Mouse (Mus musculus): ENCODE data around the gene Adat1. TPM values are rescaled to one million over a fixed set of nuclear protein-coding genes. Genes with fewer than 3 reads are reported as not detected.

Gene Adat1
- total and polyA plus RNA-seq, 3 experiments = 8.3 to 9.3 TPM; not detected in 1

DNA sequence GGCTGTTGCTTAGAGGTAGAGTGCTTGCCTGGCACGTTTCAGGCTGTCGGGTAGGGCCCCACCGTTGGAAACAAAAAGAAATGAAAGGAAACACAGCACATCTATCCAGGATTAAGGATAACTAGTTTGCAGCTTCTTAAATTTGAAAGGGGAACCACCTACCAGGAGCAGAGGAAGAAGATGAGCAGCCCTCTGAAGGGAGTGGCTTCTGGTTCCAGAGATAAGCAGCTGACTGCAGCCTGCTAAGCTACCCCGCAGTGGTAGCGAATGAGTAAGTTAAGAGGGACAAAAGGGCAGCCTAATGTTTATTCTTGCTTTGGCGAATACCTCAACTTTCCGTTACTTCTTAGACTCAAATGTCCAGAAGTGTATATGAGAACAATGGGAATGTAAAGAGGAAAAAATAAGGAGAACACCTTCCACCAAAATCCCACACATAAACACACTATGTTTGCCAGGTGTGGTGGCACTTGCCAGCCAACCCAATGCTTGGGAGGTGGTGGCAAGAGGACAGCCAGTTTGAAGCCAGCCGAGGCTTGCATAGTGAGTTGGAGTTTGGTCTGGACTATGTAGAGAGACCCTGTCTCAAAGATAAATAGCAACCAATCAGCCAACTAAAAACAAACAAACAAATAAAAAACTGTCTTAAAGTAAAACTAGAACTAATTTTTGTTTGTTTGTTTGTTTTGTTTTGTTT lies 62.3 kb downstream of the Adat1 start (continued):
- TF ChIP-seq ZNF384 (IDR thresholded peaks at IDR 0.05; ENCODE audit: low read depth, low read length) = no peak
- TF ChIP-seq HCFC1 (IDR thresholded peaks at IDR 0.05; ENCODE audit: low read depth, low read length) = no peak

DNA sequence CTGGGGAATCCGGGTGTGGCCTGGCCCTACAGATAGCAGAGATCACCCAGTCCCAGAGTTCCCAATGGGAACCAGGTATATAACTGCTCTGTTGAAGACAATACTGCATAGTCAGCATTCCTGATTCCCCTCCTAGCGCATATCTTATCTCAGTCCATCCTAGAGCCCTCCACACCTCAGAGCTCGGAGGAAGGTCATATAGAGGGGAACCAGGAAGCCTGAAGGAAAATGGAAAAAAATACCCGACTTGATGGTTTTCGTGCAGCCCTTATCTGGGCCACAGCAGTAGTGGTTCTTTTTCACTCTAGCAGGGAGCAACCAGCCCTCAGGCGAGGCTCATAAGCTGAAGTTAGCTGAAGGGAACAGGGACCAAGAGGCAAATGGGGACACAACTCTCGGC lies 67.1 kb downstream of the Adat1 start:
- Histone ChIP-seq H3K27ac (ENCODE audit: control insufficient read depth, low read depth, low read length) (no peak overlapping the region), H3K9ac (ENCODE audit: control insufficient read depth, low read depth, low read length, poor library complexity, severe bottlenecking) (no peak overlapping the region), H3K27me3 (ENCODE audit: control insufficient read depth in 1 of 2, insufficient read depth in 2 of 2, low read length in 2 of 2) (no peaks in the 10 kb centered on the region), H3K9me3 (replicated peaks; ENCODE audit: insufficient read depth, low read length) (no peaks in the 10 kb centered on the region), H3K79me2 (ENCODE audit: control insufficient read depth, insufficient read depth, low read length, poor library complexity) (no peaks in the 10 kb centered on the region), H3K36me3 (ENCODE audit: control insufficient read depth in 1 of 2, insufficient read depth in 2 of 2, low read length in 2 of 2) (peaks cover 0 to 21% of the 10 kb centered on the region in 2 experiments; a peak in 2 of 4 replicates), H3K4me3 (ENCODE audit: control insufficient read depth in 1 of 2, insufficient read depth in 1 of 2, low read depth in 2 of 2, low read length in 2 of 2) (peak overlapping the region in 1 of 2 experiments; percentile 9; a peak in 1 of 4 replicates), H3K4me1 (ENCODE audit: control insufficient read depth in 1 of 2, insufficient read depth in 2 of 2, low read length in 2 of 2) (peaks cover 5 to 30% of the 10 kb centered on the region in 2 experiments; a peak in 3 of 4 replicates)
- peak; percentile 65 for DNase-seq (ENCODE audit: low read depth, low spot score)
- TF ChIP-seq USF2 (IDR thresholded peaks at IDR 0.05; ENCODE audit: borderline replicate concordance in 1 of 2, insufficient read depth in 1 of 2, low read depth in 1 of 2, low read length in 2 of 2) (no peak), CTCF (IDR thresholded peaks at IDR 0.05 in 2 of 3, conservative IDR thresholded peaks at IDR 0.05 in 1 of 3; ENCODE audit: control insufficient read depth in 1 of 3, insufficient read depth in 1 of 3, low read depth in 2 of 3, low read length in 3 of 3, poor library complexity in 1 of 3, severe bottlenecking in 1 of 3) (no peak), ZNF384 (IDR thresholded peaks at IDR 0.05; ENCODE audit: low read depth, low read length) (peak; percentile 52), EP300 (IDR thresholded peaks at IDR 0.05; ENCODE audit: low read depth in 1 of 2, low read length in 2 of 2) (peak in 1 of 2 experiments; percentile 65; a peak in 1 of 4 replicates), MAZ (IDR thresholded peaks at IDR 0.05; ENCODE audit: low read depth, low read length) (no peak), JUND (IDR thresholded peaks at IDR 0.05; ENCODE audit: low read depth, low read length) (no peak), ELF1 (IDR thresholded peaks at IDR 0.05; ENCODE audit: low read depth, low read length) (no peak), MYC (IDR thresholded peaks at IDR 0.05; ENCODE audit: low read depth, low read length) (no peak), RAD21 (IDR thresholded peaks at IDR 0.05; ENCODE audit: low read depth, low read length) (no peak), USF1 (IDR thresholded peaks at IDR 0.05; ENCODE audit: low read depth, low read length) (no peak), MXI1 (IDR thresholded peaks at IDR 0.05; ENCODE audit: low read depth, low read length) (no peak), UBTF (IDR thresholded peaks at IDR 0.05; ENCODE audit: borderline replicate concordance, insufficient read depth, low read depth, low read length) (no peak), SIN3A (IDR thresholded peaks at IDR 0.05; ENCODE audit: low read length) (no peak; the same call in 1 of the 2 replicates), POLR2A (IDR thresholded peaks at IDR 0.05; ENCODE audit: control insufficient read depth in 1 of 2, insufficient read depth in 1 of 2, low read depth in 1 of 2, low read length in 2 of 2, poor library complexity in 1 of 2) (no peak), HCFC1 (IDR thresholded peaks at IDR 0.05; ENCODE audit: low read depth, low read length) (no peak), ZC3H11A (IDR thresholded peaks at IDR 0.05; ENCODE audit: low read depth, low read length) (no peak), CHD2 (IDR thresholded peaks at IDR 0.05; ENCODE audit: low read length) (no peak), ZMIZ1 (IDR thresholded peaks at IDR 0.05; ENCODE audit: low read depth, low read length) (no peak), E2F4 (IDR thresholded peaks at IDR 0.05; ENCODE audit: borderline replicate concordance, low read depth, low read length) (no peak), GATA1 (IDR thresholded peaks at IDR 0.05; ENCODE audit: low read depth, low read length) (peak; percentile 57), MEF2A (IDR thresholded peaks at IDR 0.05; ENCODE audit: extremely low read depth, insufficient replicate concordance, low read depth, low read length, poor library complexity, severe bottlenecking) (no peak), TBP (IDR thresholded peaks at IDR 0.05; ENCODE audit: low read depth, low read length) (no peak), SMC3 (IDR thresholded peaks at IDR 0.05; ENCODE audit: low read depth, low read length) (no peak), ZKSCAN1 (IDR thresholded peaks at IDR 0.05; ENCODE audit: low read depth, low read length) (no peak), MAFK (IDR thresholded peaks at IDR 0.05; ENCODE audit: borderline replicate concordance, low read depth, low read length) (peak; percentile 95), TAL1 (IDR thresholded peaks at IDR 0.05; ENCODE audit: low read length) (peak; percentile 33; the same call in 1 of the 2 replicates), NELFE (IDR thresholded peaks at IDR 0.05; ENCODE audit: low read depth, low read length) (no peak), ETS1 (IDR thresholded peaks at IDR 0.05; ENCODE audit: low read depth, low read length) (peak; percentile 51), MAX (IDR thresholded peaks at IDR 0.05; ENCODE audit: low read length) (no peak), POLR2AphosphoS5 (IDR thresholded peaks at IDR 0.05; ENCODE audit: borderline replicate concordance, low read depth, low read length) (no peak), CHD1 (IDR thresholded peaks at IDR 0.05; ENCODE audit: low read depth, low read length) (no peak), KAT2A (conservative IDR thresholded peaks at IDR 0.05; ENCODE audit: low read depth, low read length) (no peak), NRF1 (IDR thresholded peaks at IDR 0.05; ENCODE audit: insufficient read depth, low read depth, low read length, poor library complexity, severe bottlenecking) (no peak), BHLHE40 (IDR thresholded peaks at IDR 0.05; ENCODE audit: borderline replicate concordance, low read depth, low read length) (no peak)
